Mouse (Mus musculus) cerebellum, adult 9-11 months (tissue): Measurements from ENCODE around the gene Naa16.

ENCODE experiments used
- DNase-seq: peaks from one replicate; pipeline ENCODE4 v3.0.0; 2022

Gene Naa16

DNA sequence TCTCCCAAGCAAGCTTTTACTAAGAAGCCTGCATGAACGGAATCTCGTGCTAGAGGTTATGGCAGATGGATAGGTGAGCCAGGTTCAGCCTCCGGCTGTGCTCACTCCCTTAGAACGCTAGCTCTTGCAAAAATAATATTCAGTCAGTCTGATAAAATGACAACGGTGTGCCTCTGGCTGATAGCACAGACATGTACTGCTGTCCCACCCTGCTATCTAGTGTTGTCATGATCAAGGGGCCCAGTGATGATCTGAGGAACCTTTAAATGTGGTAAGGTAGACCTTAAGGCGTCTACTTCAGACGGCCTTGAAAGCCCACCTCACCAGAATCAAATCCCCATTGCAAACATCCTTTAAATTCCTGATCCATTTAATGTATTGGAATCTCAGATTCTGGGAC is 94.4 kb downstream of the Naa16 start:
- DNase-seq, result no peak

DNA sequence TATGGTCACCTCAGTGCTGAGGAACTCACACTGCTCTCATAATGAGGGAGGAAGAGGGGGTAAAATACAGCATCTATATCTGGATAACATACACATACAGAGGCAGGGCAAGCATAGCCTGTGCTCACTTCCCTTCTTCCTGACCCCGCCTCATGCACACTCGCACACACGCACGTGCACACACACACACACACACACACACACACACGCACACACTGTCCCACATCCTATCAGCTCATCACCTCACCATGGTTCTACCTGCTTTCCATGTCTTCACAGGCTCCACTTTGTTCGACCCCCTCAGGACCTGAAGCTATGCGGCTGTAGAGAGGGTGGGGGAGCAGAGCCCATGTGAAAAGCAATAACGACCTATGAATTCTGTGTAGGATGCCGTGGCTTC is 95.0 kb downstream of the Naa16 start:
- DNase-seq, result no peak

DNA sequence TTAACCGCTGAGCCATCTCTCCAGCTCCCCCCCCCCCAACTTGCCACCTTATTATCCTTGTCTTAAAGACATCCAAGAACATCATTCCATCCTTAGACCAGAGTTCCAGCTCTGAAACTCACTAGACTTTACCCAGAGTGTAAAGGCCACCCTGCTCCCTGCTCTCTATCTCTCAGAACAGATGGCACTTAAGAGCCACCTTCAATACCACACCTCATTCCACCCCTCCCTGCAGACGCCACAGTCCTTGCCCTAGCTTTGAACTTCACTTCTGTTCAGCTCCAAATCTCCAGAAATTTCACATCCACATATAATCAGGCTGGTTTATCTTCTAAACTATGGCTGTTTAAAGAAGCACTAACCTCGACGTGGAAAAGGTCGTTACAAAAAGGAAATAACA is 95.6 kb downstream of the Naa16 start:
- no peak for DNase-seq

DNA sequence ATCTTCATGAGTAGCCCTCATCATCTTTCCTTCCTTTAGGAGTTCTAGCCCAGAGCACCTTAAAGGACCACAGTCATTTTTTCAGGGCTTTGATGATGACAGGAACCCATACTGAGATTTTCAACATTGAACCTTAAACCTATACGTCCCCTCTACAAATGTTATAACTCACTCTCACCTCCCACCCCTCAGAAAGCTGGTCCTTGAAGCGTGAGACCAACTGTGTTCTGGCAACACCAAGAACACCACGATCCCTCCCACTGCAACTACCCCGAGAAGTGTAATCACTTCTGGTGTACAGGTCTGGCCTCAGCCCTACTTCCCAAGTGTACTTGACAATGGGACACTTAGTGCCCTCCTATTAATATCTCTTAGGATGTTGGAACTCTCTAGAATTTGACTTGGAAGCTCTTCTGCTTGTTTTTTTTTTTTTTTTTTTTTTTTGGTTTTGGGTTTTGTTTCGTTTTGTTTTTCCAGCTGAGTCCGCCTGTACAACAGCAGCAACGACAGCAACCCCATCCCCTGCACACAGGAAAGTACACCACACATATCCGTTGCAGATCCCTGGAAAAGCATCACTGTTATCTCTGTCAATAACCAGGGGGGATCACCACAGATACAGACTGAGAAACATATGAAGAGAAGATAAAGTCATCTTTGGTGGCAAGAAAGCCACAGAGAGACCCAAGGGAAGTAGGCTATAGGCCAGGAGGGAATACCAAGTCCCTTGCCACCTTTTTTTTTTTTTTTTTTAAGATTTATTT is 96.3 kb downstream of the Naa16 start:
- no peak for DNase-seq

DNA sequence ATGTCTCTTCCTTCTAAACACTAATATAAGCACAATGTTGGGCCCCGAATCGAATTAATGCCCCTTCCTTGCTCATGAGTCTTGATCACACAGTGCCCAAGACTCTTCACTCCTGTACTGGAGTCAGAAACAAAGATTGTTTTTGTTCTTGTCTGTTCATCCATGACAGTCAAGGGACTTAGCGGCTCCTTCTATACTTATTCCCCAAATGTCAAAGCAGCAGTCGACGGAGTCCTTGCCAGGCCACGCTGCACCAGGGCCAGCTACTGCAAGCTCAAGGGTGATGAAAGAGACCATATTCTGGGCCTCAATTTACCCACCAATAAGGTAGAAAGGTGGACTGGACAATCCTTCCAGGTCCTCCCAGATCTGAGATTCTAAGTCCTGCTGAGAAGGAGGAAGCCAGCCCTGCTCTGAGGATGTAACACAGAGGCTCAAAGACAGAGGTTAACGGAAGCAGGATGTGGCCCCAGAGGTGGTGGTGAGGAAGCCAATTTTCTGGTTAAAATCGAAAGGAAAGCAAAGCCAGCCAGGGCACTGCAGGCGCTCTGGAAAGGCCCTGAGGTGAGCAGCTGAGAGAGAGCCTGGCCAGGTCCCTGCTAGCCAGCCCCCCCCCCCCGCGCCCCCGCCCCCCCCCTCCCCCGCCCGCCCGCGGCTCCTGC is 97.3 kb downstream of the Naa16 start:
- peak; percentile 32 for DNase-seq

DNA sequence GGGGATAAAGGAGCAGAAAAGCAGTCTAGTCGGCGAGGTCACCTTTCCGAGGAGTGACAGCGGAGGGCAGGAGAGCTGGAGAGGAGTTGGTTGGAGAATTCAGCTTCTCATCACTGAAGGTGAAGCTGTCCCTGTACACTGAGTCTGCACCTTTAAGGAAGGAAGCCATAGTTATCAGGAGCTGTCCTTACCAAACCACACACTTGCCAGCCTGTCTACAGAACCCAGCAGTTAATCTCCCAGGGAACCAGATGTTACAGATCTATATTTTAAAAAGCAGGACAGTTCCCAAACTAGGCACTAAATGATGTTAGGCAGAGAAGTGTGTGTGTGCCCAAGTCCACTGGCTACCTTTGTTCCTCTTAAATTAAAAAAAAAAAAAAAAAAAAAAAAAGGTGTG is 98.9 kb downstream of the Naa16 start:
- no peak for DNase-seq

DNA sequence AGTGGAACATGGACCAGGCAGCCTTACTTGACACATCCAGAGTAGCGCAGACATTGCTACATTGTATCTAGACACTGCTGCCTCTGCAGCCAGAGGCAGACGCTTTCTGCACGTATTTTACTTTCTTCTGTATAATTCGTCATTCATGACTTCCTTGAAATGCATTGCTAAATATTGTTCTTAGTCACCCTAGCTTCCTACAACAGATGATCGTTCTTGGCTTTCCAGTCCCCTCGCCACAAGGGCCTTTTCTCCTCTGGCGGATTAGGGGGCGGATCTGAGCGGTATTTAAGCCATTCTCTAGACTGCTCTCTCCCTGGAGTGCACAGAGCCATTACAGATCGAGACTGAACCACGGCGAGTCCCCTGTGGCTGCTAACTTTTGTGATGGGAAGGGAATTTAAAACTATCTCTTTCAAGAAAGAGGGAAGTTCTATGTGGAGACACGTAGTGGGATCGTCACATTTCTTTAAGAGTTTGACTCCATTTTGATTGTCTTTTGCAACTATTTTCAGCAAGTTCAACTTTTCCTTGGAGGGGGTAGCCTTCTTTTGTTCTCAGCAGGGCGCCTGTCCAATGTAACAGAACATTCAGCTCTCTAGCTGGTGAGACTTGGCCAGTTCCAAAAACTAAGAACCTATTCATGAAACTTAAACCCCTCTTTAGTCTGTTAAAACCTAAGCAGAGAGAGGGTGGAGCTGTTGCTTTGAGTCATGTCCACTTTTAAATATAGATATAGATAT is 99.7 kb downstream of the Naa16 start:
- DNase-seq, result no peak

DNA sequence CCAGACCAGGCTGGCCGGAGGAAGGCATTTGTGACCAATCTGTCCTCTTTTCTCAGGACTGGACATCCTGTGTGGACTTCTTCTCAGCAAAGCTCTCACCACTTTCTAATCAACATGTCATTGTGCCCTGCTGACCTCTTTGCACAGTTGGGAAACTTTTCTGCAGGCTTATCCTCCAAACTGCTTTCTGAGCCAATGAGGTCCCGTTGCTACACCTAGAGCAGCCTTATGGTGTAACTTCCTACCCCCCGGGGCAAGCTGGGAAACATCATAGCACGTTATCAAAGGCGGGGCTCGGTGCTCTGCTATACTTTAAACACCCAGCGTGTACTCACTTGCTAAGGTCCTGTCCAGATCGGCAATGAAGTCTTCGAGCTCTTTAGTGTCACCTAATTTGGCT is 100.7 kb downstream of the Naa16 start:
- no peak for DNase-seq

DNA sequence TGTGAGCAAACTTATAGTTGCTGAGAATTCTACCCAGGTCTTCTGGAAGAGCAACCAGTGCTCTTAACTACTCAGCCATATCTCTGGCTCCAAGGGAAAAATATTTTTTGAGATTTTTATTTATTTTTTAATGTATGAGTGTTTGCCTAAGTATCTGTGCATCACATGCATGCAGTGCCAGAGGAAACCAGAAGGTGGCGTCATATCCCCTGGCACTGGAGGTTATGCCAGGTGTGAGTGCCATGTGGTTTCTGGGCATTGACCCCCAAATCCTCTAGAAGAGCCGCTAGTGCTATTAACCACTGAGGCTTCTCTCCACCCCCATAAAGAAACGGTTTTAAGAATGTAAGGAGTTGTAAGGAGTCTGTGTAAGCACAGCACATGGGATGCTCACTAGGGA is 102.3 kb downstream of the Naa16 start:
- DNase-seq, result no peak

DNA sequence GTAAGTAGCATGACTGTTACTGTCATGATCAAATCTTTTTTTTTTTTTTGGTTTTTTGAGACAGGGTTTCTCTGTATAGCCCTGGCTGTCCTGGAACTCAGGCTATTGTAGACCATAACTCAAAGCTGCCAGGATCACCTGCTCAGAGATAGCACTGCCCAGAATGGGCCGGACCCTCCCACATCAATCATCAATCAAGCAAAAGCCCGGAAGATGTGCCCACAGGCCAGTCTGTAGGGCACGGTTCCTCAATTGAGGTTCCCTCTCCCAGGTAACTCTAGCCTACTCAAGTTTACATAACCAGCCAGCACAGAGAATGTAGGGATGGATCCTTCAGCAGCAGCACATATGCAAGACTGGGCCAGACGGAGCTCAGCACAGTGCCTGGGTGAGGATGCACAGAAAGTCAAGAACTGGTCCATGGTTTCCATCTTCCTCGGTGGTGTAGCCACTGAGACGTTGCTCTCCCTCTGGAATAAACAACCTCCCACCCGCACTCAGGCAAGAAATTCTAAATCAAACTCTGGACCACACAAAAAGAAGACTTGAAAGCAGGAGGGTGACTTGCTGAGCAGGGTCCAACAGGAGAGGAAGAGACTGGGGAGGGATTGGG is 103.2 kb downstream of the Naa16 start:
- no peak for DNase-seq

DNA sequence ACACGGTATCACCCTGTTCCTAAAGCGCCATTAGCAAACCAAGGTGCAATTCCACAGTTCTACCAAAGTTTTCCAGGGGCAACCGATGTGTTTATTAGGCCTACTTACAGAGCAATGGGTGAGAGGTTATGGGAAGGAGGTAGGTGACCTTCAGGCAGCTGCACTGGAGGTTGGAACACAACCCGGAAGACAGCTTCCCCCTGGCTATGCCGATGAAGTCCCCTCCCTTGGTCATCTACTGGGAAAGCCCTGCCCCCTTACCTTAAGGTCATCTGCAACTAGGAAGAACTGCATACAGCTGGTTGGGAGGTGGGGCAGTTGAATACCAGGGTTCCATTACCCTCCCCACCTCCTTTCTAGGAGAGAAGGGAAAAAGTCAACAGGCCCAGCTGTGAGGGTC is 105.0 kb downstream of the Naa16 start:
- DNase-seq, result no peak

DNA sequence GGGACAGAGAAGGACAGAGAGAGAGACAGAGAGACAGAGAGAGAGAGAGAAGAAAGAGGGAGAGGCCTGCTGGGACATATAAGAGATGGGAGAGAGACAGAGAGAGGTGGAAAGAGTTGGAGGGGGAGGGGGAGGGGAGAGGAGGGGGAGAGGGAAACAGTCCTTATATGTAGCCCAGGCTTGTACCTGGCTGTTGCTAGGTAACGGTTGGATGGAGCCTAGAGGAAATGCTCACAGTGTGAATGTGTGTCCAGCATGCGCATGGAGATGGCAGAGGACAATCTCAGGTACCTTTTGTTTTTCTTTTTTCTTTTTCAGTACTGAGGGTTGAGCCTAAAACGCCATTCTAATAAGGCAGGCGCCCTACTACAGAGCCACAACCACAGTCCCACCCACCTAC is 106.0 kb downstream of the Naa16 start:
- DNase-seq, result no peak

DNA sequence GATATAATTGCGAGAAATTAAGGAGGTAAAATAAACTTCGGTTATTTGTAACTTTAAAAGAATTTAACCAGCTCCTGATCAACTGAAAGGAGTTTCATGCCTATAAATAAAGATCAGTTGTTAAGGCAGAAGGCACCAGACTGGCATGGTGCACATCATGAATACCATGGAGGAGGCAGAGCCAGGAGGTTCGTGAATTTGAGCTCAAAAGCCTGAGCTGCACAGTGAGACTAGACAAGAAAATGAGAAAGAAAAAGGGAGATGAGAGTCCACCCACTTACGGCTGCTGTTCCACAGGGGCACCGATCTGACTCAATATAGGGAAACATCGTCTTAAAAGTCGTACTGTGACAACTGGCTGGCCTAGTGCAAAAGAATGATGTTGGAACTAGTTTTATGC is 106.6 kb downstream of the Naa16 start:
- DNase-seq, result no peak

DNA sequence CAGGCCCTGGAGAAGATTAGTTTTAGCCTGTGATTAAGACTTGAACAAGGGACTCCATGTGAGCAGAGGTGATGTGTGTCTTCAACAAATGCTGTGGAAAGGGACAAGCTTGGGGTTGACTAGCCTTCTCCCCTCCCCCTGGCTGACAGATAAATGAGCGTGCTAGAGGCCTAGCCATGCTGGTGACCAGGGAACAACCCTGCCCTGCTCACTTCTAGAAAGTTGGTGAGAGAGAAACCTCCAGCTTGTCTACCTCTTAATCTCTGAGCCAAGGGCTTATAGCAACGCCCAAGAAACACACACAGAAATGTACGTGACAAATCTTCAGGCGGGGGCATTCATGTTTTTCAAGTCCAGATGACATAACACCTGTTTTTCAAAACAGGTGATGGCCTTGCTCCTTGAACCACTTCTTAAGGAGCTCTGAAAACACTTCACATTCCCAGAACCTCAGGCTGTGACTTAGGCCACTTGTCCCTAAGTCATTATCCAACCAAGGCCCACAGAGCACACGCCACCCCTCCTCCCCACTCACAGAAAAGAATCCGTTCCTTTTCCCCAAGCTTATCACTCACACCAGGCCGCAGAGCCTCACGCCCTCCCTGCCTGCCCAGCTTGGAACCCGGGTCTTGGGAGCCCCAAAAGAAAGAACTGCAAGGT is 108.6 kb downstream of the Naa16 start:
- DNase-seq, result no peak

DNA sequence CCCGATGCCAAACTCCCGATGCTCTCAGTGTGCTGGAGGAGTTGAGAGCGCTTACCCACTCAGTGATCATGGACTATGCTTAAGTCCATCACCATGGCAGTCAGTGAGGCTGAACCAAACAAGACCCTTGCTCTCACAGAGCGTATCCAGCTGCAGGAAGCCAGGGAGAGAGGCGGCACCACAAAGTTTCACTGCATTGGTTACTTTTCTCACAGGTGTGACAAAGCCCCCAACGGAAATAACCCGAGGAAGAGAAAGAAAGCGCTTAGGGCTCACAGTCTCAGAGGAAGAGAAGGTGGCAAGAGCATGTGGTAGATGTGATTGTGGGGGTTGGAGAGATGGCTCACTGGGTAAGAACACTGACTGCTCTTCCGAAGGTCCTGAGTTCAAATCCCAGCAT is 110.1 kb downstream of the Naa16 start:
- no peak for DNase-seq

DNA sequence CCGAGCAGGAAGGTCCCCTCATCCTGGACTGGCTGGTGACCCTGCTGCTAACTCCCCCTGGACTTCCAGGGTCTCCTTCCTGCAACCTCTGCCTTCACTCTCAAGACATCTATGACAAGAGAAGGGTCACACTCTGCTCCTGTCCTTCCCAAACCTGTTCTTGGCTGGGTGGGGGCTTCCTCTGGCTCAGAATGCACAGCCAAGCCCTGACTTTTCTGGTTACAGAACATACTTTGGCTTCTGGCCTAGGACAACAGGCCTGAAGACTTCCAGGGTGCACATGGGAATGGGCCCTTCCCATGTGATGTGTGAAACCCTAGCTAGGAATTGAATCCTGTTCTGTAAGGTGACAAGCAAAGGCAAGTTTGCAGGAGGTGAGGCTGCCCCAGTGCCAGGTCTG is 111.1 kb downstream of the Naa16 start:
- no peak for DNase-seq

DNA sequence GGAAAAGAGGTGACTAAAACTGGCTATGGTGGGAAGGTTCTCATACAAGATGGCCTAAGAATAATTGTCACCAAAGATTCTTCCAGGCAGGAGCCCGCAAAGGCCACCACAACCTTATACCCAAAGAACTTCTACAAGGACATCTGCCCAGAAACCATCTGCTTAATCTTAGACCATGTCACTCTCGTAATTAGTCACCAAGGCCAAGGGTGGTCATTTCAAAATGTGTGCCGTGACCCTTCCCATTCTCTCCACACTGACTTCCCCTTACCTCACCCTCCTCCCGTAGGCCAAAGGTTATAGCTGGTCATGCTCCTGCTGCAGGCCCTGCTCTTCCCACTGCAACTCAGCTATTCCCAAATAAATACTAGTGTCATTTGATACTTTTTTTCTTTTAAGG is 111.7 kb downstream of the Naa16 start:
- DNase-seq, result no peak

DNA sequence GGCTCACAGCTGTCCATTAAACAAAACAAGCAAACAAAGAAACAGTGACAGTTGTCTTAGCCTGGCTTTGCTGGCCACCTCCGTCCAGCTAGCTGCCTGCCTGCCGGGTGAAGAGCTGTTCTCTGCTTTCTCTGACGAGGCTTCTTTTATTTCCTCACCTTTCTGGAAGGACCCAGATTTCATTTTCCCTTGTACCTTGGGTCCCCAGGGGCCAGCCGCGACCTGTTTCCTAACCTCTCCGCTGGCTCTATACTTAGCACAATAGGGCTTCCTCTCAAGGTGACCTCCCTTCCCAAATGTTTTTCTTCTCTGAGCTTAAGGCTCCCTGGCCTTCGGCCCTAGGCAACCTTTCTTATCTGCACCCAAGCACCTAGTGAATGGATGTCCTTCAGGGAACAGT is 112.7 kb downstream of the Naa16 start:
- no peak for DNase-seq

DNA sequence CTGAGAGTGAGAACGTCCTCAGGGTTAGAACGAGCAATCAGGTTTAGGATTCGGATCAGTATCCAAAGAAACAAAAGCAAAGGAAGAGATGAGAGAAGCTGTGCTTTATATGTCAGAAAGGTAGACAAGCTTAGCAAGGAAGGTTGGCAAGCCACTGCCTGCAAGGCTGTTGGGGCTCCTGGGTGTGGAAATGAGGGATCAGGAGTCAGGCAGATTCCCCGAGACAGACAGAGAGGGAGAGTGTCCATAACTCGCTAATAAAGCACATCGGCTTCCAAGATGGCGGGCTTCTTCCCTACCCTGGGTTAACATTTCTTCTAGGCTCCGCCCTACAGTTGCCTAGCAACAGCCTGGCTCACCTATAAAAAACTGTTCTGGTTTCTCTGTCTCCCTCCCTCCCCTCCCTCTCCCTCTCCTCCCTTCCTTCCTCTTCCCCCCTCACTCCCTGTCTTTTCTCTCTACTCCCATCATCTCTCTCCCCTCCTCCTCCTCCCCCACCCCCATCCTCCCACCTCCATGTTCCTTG is 114.6 kb downstream of the Naa16 start:
- DNase-seq, result no peak

DNA sequence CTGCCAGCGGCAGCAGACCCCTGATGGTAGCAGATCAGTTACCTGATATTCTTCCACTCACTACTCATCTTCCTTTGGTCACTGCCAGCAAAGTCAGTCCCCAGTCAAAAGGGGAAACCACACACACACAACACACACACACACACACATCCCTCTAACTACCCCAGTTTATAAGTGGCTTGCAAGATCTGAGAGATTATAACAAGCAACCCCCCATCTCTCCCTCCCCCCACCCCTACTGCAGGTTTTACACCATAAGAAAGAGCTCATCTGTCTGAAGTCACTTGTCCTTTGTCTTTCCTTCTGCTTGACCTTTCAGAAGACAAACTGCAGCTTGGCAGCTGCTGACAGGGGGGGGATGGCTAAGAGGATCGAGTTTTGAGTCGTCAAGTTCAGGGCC is 115.1 kb downstream of the Naa16 start:
- DNase-seq, result no peak
